Mouse (Mus musculus) mouse trophoblast stem cell (cell line): ENCODE data around the gene Kmt2c.
"Not testable (repeated sequence)": the region's sequence is repeated elsewhere in the genome, so short reads cannot be mapped to it uniquely, and the experiment has no call there.

Experiments used
- in situ Hi-C, 2 experiments: fragments of 300-500 bp; cut with MseI, MboI; formaldehyde crosslinking; loops; 2 replicates in 1 of 2; 3 replicates in 1 of 2; pipeline ENCODE4 v1.15.1; 2025

The Kmt2c gene

DNA sequence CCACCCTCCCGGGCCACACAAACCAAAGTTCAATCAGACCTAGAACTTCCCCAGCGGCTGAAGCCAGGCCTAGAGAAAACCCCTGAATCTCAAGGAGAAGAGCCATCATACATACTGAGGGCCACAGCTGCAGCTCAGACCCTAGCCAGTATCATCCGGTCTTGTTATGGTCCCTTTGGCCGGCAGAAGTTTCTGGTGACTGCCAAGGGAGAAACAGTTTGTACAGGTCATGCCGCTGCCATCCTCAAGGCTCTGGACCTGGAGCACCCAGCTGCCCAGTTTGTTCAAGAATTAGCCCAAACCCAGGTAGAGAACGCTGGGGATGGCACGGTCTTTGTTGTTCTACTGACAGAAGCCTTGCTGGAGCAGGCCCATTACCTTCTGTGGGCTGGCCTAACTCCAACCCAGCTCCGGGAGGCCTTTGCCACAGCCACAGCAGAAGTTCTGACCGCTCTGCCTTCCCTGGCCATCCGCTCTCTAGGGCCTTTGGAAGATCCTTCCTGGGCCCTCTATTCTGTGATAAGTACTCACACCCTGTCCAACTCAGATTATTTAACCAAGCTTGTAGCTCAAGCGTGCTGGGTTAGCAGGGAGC, 17.8 kb upstream of the Kmt2c start:
- in situ Hi-C loops: no loop called here

DNA sequence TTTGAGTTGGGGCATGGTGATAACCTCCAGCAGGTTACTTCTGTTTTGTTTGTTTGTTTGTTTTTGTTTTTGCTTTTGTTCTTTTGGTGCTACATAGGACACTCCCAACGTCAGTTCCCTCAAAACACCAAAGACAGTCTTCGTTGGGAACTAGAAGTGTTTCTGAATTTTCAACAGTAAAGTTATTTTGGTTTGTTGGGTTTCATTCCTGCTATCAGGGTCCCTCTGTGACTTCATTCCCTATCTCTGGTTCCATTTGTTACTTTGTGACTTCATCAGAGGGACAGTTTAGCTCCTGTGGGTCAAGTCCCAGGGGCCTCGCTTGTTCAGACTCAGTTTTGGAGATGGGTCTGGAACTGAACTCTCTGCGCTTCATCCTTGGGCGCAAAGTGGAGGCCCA, 17.2 kb upstream of the Kmt2c start, which contains the start of gene Cct8l1:
Cct8l1 (plus strand) TSS at position 301 of the 400 bp plus-strand sequence.
- in situ Hi-C loops: no loop called here

DNA sequence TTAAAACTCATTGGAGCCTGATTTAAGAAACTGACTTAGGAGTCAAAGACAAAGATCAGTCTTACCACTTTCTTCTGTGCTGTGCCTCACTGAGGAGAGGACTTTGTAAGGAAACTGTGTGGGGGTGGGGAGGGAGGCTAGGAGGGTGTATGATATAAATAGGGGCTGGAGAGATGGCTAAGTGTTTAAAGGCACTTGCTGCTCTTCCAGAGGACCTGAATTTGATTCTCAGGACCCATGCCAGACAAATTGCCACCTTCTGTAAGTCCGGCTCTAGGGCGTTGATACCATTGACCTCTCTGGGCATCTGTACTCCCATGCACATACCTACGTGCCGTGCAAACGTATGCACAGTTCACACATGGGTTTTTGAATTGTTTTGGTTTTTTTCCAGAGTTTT, 7.5 kb upstream of the Kmt2c start:
- in situ Hi-C loops: no loop called here

GRCm38 (mm10) chr5:25500686-25501085, 2.1 kb upstream of the Kmt2c start:
- in situ Hi-C loops: no loop called here

DNA sequence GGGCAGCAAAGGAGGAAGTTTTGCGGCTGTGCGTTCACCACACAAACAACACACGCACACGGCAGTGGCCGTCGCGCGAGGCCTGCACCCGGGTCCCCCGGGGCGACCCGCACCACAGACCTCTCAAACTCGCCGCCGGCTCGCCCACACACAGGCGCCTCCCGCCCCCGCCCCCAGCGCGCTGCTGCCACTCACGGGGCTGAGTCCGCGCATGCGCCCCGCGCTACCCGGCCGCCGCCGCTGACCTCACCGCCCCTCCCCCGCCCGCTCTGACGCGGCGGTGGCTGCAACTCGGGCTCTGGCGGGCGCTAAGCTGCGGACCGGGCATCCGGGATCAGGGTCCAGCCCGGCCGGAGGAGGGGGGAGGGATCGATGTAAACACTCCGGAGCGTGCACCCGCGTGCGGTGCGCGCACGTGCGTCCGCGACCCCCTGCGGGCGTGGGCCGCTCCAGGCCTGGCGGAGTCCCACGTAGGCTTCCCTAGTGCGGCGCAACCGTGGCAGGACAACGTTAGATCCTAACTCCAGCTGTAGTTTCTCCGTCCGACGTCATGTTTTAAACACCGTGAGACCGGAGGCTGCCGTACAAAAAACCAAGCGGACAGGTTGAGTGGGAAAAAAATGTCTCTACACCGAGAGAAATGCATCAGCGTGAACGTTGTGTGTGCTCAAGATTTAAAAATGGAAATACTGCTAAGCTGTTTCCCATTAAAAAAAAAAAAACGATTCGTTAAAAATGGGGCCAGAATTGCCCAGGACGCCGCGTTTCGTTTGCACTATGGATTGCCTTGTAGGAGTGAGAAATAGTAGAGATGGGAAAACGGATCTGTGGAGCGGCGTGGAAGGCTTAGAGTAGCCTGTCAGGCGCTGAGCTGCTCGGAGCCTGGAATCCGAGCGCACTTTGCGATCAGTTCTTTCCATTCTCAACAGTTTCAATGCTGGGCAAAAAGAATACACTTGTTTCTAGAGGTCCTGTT, 1.1 kb upstream of the Kmt2c start:
- in situ Hi-C loops: no loop called here

- in situ Hi-C loops: no loop called here
Observed at GRCm38 (mm10) chr5:25498821-25499422, 339 bp upstream of the Kmt2c start.

- in situ Hi-C loops: no loop called here
Observed at GRCm38 (mm10) chr5:25497720-25498345, 750 bp downstream of the Kmt2c start.

GRCm38 (mm10) chr5:25497369-25497719, 1.2 kb downstream of the Kmt2c start:
- in situ Hi-C loops: no loop called here

DNA sequence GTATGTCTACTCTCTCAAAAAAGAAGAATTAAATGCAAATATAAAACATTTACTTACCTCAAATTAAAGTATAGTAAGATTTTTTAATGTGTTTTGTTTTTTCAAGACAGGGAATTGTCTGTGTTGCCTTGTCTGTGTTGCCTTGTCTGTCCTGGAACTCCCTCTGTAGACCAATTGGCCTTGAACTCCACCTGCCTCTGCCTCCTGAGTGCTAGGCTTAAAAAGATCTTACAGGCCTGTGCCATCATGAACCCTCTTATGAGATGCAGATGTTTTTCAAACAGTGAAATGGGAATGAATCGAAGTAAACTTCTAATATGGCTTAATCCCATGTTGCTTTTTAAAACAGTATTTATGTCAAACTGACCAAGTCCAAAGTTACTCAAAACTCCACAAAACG, 1.9 kb downstream of the Kmt2c start:
- in situ Hi-C loops: no loop called here

DNA sequence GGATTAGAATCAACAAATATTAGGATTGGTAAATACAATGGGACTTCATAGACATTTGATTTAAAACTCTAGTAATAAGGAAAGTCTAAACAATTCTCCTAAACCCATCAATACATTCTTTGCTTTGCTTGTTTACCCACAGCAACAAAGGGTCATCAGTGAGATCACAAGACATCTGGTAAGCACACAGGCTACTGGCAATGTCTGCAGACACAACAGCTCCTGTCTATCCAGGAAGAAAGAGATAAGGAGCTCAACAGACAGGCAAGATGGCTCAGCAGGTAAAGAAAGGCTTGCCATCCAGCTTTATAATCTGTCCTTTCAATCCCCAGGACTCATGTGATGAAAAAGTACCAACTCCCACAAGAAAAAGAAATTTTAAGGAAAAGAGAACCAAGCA, 19.7 kb downstream of the Kmt2c start:
- in situ Hi-C loops: no loop called here

DNA sequence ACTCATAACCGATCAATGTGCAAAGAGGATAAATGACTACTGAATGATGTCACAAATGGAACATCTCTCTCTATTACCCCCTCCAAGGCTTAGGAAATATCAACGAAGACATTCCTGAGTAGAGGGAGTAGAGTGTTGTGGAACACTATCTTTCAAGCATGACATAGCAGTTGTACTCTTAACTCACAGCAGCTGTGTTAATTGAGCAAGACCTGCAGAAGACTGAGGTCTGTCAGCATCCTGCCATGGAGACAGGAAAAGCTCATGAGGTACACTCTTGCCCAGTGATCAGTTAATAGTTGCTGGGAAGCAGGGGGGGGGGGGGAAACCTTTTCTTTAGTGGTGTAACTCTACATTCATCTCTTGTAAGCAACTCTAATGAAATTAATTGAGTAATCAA, 22.8 kb downstream of the Kmt2c start:
- in situ Hi-C loops: no loop called here

DNA sequence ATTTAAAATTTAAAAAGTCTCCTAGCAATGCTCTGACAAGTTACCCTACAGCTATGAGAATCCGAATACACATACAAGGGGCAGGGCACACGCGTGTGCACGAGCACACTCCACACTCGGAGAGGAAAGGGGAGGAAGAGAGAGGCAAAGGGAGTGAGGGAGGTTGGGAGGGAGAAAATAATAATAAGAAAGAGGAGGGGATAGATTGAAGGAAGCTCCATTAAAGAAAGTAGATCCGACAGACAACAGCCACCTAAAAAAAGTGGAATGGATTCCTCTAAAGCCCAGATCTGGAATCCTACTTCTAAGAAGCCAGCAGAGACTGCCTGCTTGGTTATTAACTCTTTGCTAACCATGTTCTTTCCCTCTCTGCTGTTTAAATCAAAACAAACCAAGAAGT, 26.5 kb downstream of the Kmt2c start:
- in situ Hi-C loops: no loop called here

DNA sequence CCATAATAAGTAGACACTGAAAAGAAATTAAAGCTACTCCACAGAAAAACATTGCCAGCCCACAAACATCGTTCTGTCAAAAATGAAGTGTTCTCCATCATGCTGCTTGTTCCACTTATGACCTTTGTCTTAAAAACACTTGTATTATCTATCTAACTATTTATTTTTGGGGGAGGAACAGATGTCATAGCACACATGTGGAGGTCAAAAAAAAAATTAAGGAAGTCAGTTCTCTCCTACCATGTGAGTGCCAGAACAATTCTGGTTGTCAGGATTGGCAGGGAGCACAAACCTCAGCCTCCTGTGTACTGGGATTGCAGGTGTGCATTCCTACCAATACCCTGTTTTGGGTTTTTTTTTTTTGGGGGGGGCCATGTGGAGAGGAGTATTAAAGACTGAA, 36.6 kb downstream of the Kmt2c start:
- in situ Hi-C loops: no loop called here

DNA sequence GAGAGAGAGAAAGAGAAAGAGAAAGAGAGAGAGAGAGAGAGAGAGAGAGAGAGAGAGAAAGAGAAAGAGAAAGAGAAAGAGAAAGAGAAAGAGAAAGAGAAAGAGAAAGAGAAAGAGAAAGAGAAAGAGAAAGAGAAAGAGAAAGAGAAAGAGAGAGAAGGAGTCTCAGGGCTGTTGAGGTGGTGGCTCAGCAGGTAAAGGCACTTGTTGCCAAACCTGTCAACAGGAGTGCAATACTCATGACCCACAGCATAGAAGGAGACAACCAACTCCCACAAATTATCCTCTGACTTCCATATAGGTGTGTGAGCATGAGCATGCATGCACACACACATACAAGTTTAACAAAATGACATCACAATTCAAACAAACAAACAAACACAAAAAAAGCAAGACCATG, 43.2 kb downstream of the Kmt2c start:
- in situ Hi-C loops: not testable (repeated sequence)

GRCm38 (mm10) chr5:25452691-25453090, 45.9 kb downstream of the Kmt2c start:
- in situ Hi-C loops: no loop called here

DNA sequence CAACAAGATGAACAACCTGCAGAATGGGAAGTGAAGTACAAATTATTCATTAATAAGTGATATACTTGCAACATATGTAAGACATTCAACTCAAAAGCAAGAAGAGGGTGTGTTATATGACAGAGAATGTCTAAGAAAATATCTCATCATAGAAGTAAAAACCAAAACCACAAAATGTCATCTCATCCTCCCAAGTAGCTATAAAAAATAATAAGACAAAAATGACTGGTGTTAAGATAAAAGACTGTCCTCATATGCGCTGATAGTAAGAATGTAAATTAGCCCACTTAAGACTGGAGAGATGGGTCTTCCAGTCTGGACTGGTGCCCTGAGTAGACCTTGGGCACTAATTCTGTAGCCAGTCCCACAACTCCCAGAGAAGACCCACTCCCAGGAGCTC, 61.1 kb downstream of the Kmt2c start:
- in situ Hi-C loops: no loop called here

DNA sequence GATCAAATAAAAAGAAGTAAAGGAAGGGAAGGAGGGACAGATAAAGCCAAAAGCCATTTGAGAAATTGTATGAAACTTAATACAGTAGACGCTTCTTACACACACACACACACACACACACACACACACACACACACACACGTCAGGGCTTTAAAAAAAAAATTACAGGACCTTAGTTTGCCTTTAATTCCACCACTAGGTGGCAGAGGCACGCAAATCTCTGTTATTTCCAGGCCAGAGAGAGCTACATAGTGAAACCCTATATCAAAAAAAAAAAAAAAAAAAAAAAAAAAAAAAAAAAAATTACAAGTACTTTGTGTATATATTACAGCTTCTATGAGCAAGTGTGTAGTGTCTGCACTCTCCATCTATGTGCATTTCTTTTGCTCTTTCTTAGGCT, 62.5 kb downstream of the Kmt2c start:
- in situ Hi-C loops: no loop called here

DNA sequence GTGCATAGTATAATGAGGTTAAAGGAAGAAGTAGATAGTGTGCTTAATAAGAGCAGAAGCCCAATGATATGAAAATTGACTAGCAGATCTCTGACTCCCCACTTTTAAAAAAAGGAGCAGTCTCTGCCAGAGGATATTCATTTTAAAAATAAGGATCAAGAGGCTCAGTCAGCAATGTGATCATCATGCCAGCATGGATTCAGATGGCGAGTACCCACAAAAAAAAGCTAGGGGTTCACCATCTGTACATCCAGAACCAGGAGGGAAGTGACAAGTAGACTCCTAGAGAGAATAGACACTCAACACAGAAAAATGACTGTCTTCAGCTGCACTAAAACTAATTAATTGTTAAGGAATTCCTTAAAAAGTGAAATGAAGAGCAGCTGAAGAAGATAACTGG, 76.0 kb downstream of the Kmt2c start:
- in situ Hi-C loops: loop anchor here (10.0 kb wide), 2 partner anchors 302 to 312 kb away; no protein-coding TSS in a partner anchor

DNA sequence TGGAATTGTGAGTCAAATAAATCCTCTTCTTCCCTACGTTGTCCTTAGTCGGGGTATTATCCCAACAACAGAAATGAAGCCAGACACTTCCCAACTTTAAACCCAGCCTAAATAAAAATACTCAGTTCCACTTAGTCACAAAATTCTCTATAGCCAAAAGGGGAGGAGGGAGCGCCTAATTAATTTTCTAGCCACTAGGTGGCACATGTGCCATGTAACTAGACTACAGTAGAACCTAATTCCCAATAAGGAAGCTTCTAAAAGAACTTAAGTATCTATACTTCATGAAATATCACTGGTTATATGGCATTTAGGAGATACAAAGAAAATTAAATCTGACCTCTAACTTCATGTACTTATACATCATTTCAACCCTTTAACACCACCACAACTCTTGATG, 78.0 kb downstream of the Kmt2c start:
- in situ Hi-C loops: loop anchor here (10.0 kb wide), 2 partner anchors 304 to 314 kb away; no protein-coding TSS in a partner anchor

GRCm38 (mm10) chr5:25415382-25415781, 83.2 kb downstream of the Kmt2c start:
- in situ Hi-C loops: no loop called here

DNA sequence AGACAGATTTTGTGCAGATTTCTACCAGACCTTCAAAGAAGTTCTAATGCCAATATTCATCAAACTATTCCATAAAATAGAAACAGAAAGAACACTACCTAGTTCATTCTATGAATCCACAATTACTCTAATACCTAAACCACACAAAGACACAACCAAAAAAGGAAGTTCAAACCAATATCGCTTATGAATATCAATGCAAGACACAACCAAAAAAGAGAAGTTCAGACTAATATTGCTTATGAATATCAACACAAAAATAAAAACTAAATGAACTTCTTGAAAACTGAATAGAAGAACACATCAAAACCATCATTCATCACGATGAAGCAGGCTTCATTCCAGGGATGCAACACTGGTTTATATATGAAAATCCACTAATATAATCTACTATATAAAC, 101.9 kb downstream of the Kmt2c start:
- in situ Hi-C loops: no loop called here

GRCm38 (mm10) chr5:25392655-25393054, 105.9 kb downstream of the Kmt2c start:
- in situ Hi-C loops: no loop called here
